ENCODE assay signal across 1 mouse cellular context in the genomic region with DNA sequence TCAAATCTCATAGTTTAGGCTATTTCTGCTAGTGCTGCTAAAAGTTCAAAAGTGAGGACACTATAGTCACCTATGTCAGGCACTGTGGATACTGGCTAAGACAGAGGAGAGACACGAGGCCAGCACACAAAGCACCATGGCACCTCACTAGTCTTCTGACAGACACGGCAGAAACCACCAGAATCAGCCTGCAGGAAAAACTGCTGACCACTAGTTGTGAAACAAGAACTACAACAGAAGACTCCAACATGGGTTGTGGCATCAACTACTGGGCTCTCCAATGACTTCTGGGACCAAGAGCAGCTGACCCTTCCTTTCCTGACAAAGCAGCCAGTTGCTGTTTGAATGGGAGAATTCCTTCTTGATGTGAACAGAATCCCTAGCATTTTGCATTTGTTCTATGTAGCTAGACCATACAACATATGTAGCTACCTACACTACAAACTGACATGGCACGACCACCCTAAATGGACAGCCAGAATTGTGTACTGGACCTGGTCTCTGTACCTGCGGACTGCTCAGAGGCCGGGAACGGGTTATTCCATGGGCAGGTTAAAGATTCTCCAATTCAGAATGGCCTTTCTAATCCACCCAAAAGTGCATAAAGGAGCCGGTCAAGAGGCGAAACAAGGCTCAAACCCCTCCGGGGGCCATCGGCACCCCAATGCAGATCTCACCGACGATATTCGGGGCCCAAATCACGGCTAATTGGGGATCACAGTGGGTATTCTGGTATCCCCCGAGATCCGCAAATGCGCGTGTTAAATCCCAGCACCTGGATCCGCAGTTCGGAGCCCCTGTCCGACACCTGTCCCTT.
A peak's percentile ranks its signal among the peaks of the same experiment; 100 is the strongest.
TF ChIP-seq lines count a peak whose summit lies in the region.

No protein-coding gene starts in this region.

TF ChIP-seq in MEL, 35 proteins besides CTCF, POLR2A, EP300 and RAD21:
- TF ChIP-seq USF2 (IDR thresholded peaks at IDR 0.05; ENCODE audit: borderline replicate concordance in 1 of 2, insufficient read depth in 1 of 2, low read depth in 1 of 2, low read length in 2 of 2) (no peak), POLR2AphosphoS5 (IDR thresholded peaks at IDR 0.05; ENCODE audit: borderline replicate concordance, low read depth, low read length) (no peak), NRF1 (IDR thresholded peaks at IDR 0.05; ENCODE audit: insufficient read depth, low read depth, low read length, poor library complexity, severe bottlenecking) (0 out of 2 replicates have a peak, but pooled peaks have one; percentile 3), GATA1 (IDR thresholded peaks at IDR 0.05; ENCODE audit: low read depth, low read length) (no peak), HCFC1 (IDR thresholded peaks at IDR 0.05; ENCODE audit: low read depth, low read length) (no peak), CHD1 (IDR thresholded peaks at IDR 0.05; ENCODE audit: low read depth, low read length) (0 out of 2 replicates have a peak, but pooled peaks have one; percentile 9), MYC (IDR thresholded peaks at IDR 0.05; ENCODE audit: low read depth, low read length) (0 out of 2 replicates have a peak, but pooled peaks have one; percentile 18), ETS1 (IDR thresholded peaks at IDR 0.05; ENCODE audit: low read depth, low read length) (no peak), UBTF (IDR thresholded peaks at IDR 0.05; ENCODE audit: borderline replicate concordance, insufficient read depth, low read depth, low read length) (no peak), NELFE (IDR thresholded peaks at IDR 0.05; ENCODE audit: low read depth, low read length) (no peak), CHD2 (IDR thresholded peaks at IDR 0.05; ENCODE audit: low read length) (no peak), SIN3A (IDR thresholded peaks at IDR 0.05; ENCODE audit: low read length) (no peak)
